Mouse (Mus musculus) midbrain, embryonic 14.5 days (tissue): ENCODE results near the gene 2300009A05Rik. TPM values are rescaled to one million over a fixed set of nuclear protein-coding genes. Genes with fewer than 3 reads are reported as not detected.
A peak's percentile ranks its signal among the peaks of the same experiment; 100 is the strongest.

Experiments
- ATAC-seq: fragments of 200-750 bp; cut with Nextera tagmentation; 2 replicates; pipeline ENCODE4 v1.8.0; 2017; ENCODE audit warnings: moderate number of reproducible peaks, moderate library complexity; ENCODE audit not compliant: low FRiP score, low TSS enrichment
- DNase-seq: peaks from one replicate; pipeline ENCODE4 v3.0.0-alpha.2; 2015
- H3K27ac ChIP-seq: fragments of 300-500 bp; sonication (generic); replicated peaks from 2 replicates; pipeline ENCODE4 v1.5.1; 2014; ENCODE audit warnings: mild to moderate bottlenecking, low read depth, low read length, moderate library complexity
- H3K27me3 ChIP-seq: fragments of 300-500 bp; sonication (generic); 2 replicates; pipeline ENCODE4 v1.6.1; 2014; ENCODE audit warnings: low read length, control low read depth, mixed read lengths; ENCODE audit not compliant: control insufficient read depth, insufficient read depth
- H3K36me3 ChIP-seq: fragments of 300-500 bp; sonication (generic); 2 replicates; pipeline ENCODE4 v1.6.1; 2014; ENCODE audit warnings: low read length, control low read depth; ENCODE audit not compliant: control insufficient read depth, insufficient read depth
- H3K4me1 ChIP-seq: fragments of 300-500 bp; sonication (generic); 2 replicates; pipeline ENCODE4 v1.6.1; 2014; ENCODE audit warnings: mild to moderate bottlenecking, antibody characterized with exemption, low read length, control low read depth; ENCODE audit not compliant: control insufficient read depth, insufficient read depth
- H3K4me2 ChIP-seq: fragments of 300-500 bp; sonication (generic); 2 replicates; pipeline ENCODE4 v1.6.1; 2014; ENCODE audit warnings: mild to moderate bottlenecking, low read length, moderate library complexity
- H3K4me3 ChIP-seq: fragments of 300-500 bp; sonication (generic); replicated peaks from 2 replicates; pipeline ENCODE4 v1.5.1; 2014; ENCODE audit warnings: low read depth, low read length
- H3K9ac ChIP-seq: fragments of 300-500 bp; sonication (generic); replicated peaks from 2 replicates; pipeline ENCODE4 v1.6.1; 2014; ENCODE audit warnings: mild to moderate bottlenecking, low read length, moderate library complexity
- H3K9me3 ChIP-seq: fragments of 300-500 bp; sonication (generic); 2 replicates; pipeline ENCODE4 v1.6.1; 2016; ENCODE audit warnings: low read length, control low read depth, mixed read lengths; ENCODE audit not compliant: control insufficient read depth
- WGBS: fragments of 180-500 bp; shearing (Covaris S2); extraction: QIAGEN DNeasy Blood & Tissue Kit; methylation state at CpG from one replicate; pipeline ENCODE4 v1.1.7; 2014; 5-methylcytosine and 5-hydroxymethylcytosine counted together
- polyA plus RNA-seq: library from polyadenylated mRNA; unstranded; fragments of >200 nt; fragmentation: Nextera tagmentation; extraction: Ambion mirVana; gene quantifications from 2 replicates; pipeline ENCODE4 v1.2.1, GENCODE M21; 2014

2300009A05Rik gene
- polyA plus RNA-seq, 1 experiment from 2014 or later = 56.1 TPM

- Histone ChIP-seq H3K27me3 (no peaks in the 10 kb centered on the region), H3K9me3 (no peaks in the 10 kb centered on the region), H3K4me2 (no peak overlapping the region), H3K36me3 (no peaks in the 10 kb centered on the region), H3K27ac (no peak overlapping the region), H3K4me1 (peaks cover 2% of the 10 kb centered on the region; the same call in 1 of the 2 replicates), H3K9ac (no peak overlapping the region), H3K4me3 (no peak overlapping the region)
- no peak for DNase-seq
- 86% methylated on average over 2 of the region's 2 CpGs for WGBS
- ATAC-seq = no peak
Measured at GRCm38 (mm10) chr9:63391307-63391706, 7.7 kb downstream of the 2300009A05Rik start.

- no peaks in the 10 kb centered on the region for H3K27me3 ChIP-seq
- WGBS = 93% methylated on average over 4 of the region's 4 CpGs
- ATAC-seq = no peak
Measured at GRCm38 (mm10) chr9:63382761-63383160, 16.3 kb downstream of the 2300009A05Rik start.

DNA sequence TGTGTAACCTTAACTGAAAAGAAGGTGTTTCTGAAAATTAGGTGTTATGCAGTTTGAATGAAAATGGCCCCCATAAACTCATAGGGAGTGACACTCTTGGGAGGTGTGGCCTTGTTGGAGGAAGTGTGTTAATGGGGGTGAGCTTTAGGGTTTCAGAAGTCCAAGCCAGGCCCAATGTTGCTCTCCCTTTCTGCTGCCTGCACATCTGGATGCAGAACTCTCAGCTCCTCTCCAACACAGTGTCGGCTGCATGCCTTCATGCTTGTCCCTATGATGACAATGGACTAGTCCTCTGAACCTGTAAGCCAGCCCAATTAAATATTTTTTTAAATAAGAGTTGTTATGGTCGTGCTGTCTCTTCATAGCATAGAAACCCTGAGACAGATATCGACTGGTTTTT lies 18.7 kb downstream of the 2300009A05Rik start:
- Histone ChIP-seq H3K27me3 (no peaks in the 10 kb centered on the region), H3K4me2 (no peak overlapping the region), H3K9me3 (no peaks in the 10 kb centered on the region), H3K36me3 (no peaks in the 10 kb centered on the region), H3K27ac (no peak overlapping the region), H3K4me3 (no peak overlapping the region), H3K4me1 (peaks cover 24% of the 10 kb centered on the region), H3K9ac (no peak overlapping the region)
- no peak for DNase-seq
- WGBS = 88% methylated on average over 3 of the region's 3 CpGs
- ATAC-seq = no peak

More at GRCm38 (mm10) chr9:63382761-63383160, 16.3 kb downstream of the 2300009A05Rik start:
- Histone ChIP-seq H3K9me3 (no peaks in the 10 kb centered on the region), H3K36me3 (no peaks in the 10 kb centered on the region), H3K27ac (no peak overlapping the region), H3K4me1 (peaks cover 6% of the 10 kb centered on the region; the same call in 1 of the 2 replicates), H3K9ac (no peak overlapping the region), H3K4me2 (no peak overlapping the region), H3K4me3 (no peak overlapping the region)
- DNase-seq = no peak

- WGBS = 15% methylated on average over 8 of the region's 8 CpGs
- DNase-seq (no peak), ATAC-seq (no peak)
- no peaks in the 10 kb centered on the region for H3K36me3 ChIP-seq
- no peaks in the 10 kb centered on the region for H3K27me3 ChIP-seq
- peak overlapping the region; percentile 87 for H3K9ac ChIP-seq
- peak overlapping the region; percentile 84 for H3K27ac ChIP-seq
- H3K4me2 ChIP-seq = peak overlapping the region; percentile 91
- H3K9me3 ChIP-seq = no peaks in the 10 kb centered on the region
- H3K4me3 ChIP-seq = peak overlapping the region; percentile 83
- peaks cover 28% of the 10 kb centered on the region for H3K4me1 ChIP-seq
Measured at GRCm38 (mm10) chr9:63378174-63378573, 20.9 kb downstream of the 2300009A05Rik start.

GRCm38 (mm10) chr9:63377270-63378142 lies 21.5 kb downstream of the 2300009A05Rik start, which contains the start of gene Map2k5:
Gene Map2k5 (minus strand): TSS chr9:63377902.
- Histone ChIP-seq H3K4me3 (peak within 1 kb of the TSS; percentile 83), H3K9ac (peak within 1 kb of the TSS; percentile 87), H3K36me3 (no peaks in the 10 kb centered on the region), H3K4me1 (peaks cover 28% of the 10 kb centered on the region), H3K27ac (peak within 1 kb of the TSS; percentile 84), H3K9me3 (no peaks in the 10 kb centered on the region), H3K27me3 (no peaks in the 10 kb centered on the region), H3K4me2 (peak within 1 kb of the TSS; percentile 91)
- WGBS = 1% methylated on average over 58 of the region's 58 CpGs
- DNase-seq (peak; percentile 95), ATAC-seq (peak; percentile 92)

DNA sequence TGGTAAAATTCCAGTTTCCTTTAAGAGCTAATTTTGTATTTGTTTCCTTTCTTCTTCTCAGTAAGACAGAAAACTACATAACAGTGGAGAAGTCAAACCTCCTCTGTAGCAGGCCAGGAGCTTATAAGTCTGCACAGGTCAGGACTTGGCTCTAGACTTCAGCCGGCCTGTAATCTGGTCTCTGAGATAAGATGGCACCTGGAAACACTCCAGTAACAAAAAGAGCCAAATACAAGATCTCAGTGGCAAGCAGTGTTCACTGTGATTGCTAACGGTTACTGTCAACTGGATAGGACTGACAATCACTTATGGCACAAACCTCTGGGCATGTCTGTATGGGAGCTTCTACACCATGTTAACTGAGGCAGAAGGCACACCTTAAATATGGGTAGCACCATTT lies 25.7 kb downstream of the 2300009A05Rik start:
- ATAC-seq (no peak), DNase-seq (no peak)
- Histone ChIP-seq H3K27me3 (no peaks in the 10 kb centered on the region), H3K4me2 (no peak overlapping the region), H3K36me3 (peaks cover 11% of the 10 kb centered on the region), H3K27ac (no peak overlapping the region), H3K9me3 (no peaks in the 10 kb centered on the region), H3K9ac (no peak overlapping the region), H3K4me3 (no peak overlapping the region), H3K4me1 (peaks cover 23% of the 10 kb centered on the region)
- WGBS = 90% methylated on average over 2 of the region's 2 CpGs

GRCm38 (mm10) chr9:63372541-63372940 lies 26.5 kb downstream of the 2300009A05Rik start:
- peak; percentile 23 for DNase-seq
- Histone ChIP-seq H3K9me3 (no peaks in the 10 kb centered on the region), H3K27me3 (no peaks in the 10 kb centered on the region), H3K4me1 (peaks cover 21% of the 10 kb centered on the region), H3K4me2 (no peak overlapping the region), H3K9ac (no peak overlapping the region), H3K27ac (no peak overlapping the region), H3K36me3 (peaks cover 11% of the 10 kb centered on the region), H3K4me3 (no peak overlapping the region)
- ATAC-seq = no peak
- 65% methylated on average over 8 of the region's 8 CpGs for WGBS

- 0 out of 2 replicates have a peak, but pooled peaks cover 2% of the 10 kb centered on the region for H3K36me3 ChIP-seq
- ATAC-seq = no peak
- WGBS = 46% methylated on average over 3 of the region's 3 CpGs
- H3K9me3 ChIP-seq = no peaks in the 10 kb centered on the region
- no peak overlapping the region for H3K9ac ChIP-seq
- no peaks in the 10 kb centered on the region for H3K4me1 ChIP-seq
- no peak overlapping the region for H3K4me2 ChIP-seq
- H3K27ac ChIP-seq = no peak overlapping the region
- no peaks in the 10 kb centered on the region for H3K27me3 ChIP-seq
- H3K4me3 ChIP-seq = no peak overlapping the region
- no peak for DNase-seq
Measured at GRCm38 (mm10) chr9:63360410-63360809, 38.6 kb downstream of the 2300009A05Rik start.

GRCm38 (mm10) chr9:63359016-63359415 lies 40.0 kb downstream of the 2300009A05Rik start:
- DNase-seq (no peak), ATAC-seq (no peak)

More at GRCm38 (mm10) chr9:63359016-63359415, 40.0 kb downstream of the 2300009A05Rik start:
- 92% methylated on average over 5 of the region's 5 CpGs for WGBS
- H3K9ac ChIP-seq = no peak overlapping the region
- no peak overlapping the region for H3K4me2 ChIP-seq
- H3K27ac ChIP-seq = no peak overlapping the region
- H3K4me3 ChIP-seq = no peak overlapping the region
- no peaks in the 10 kb centered on the region for H3K9me3 ChIP-seq
- H3K27me3 ChIP-seq = no peaks in the 10 kb centered on the region
- H3K4me1 ChIP-seq = no peaks in the 10 kb centered on the region
- 0 out of 2 replicates have a peak, but pooled peaks cover 5% of the 10 kb centered on the region for H3K36me3 ChIP-seq
